Mouse (Mus musculus) kidney, adult 2 months (tissue): ENCODE measurements at regions not wholly inside any gene's neighbourhood (a gene's known extent, or its start where the extent isn't known, plus 50 kb on each side); places are given as distances from the start of the nearest gene placed in this dataset.
A peak's percentile ranks its signal among the peaks of the same experiment; 100 is the strongest.

Source experiments
- CTCF ChIP-seq: fragments of 200-500 bp; conservative IDR thresholded peaks from 2 replicates; pipeline ENCODE4 v1.5.1; 2011; ENCODE audit warnings: low read depth, mild to moderate bottlenecking, control low read depth, low read length, moderate library complexity, mixed read lengths; ENCODE audit not compliant: insufficient read depth, insufficient read length
- POLR2A ChIP-seq: fragments of 200-500 bp; IDR thresholded peaks from one replicate; pipeline ENCODE4 v1.6.1; 2011; ENCODE audit warnings: low read depth, low read length, control low read depth

DNA sequence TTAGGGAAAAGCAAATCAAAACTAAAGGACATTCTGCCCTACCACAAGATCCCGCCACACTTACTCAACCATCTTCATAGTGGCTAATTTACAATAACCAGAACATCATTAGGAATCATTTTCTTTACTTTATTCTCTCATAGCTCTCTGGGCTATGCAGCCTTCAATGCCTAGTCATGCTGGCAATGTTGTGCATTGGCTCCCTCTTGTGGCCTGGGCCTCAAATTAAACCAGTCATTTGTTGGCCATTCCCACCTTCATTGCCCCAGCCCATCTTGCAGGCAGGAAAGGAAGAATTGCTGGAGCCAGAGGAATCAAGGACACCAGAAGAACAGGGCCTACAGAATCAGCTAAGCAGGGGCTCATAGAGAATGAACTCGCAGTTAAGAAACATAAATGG is 77.0 kb upstream of the Arrdc3 start:
- no peak for TF ChIP-seq POLR2A
- peak; percentile 68 for TF ChIP-seq CTCF
